Mouse (Mus musculus) forebrain, embryonic 15.5 days (tissue): Measurements from ENCODE around the gene Hrc. TPM values are rescaled to one million over a fixed set of nuclear protein-coding genes. Genes with fewer than 3 reads are reported as not detected.
"Not testable (repeated sequence)": the region's sequence is repeated elsewhere in the genome, so short reads cannot be mapped to it uniquely, and the experiment has no call there.

Experiments
- ATAC-seq: fragments of 200-750 bp; cut with Nextera tagmentation; replicated peaks from 2 replicates; pipeline ENCODE4 v1.8.0; 2017; ENCODE audit warnings: mild to moderate bottlenecking, moderate TSS enrichment, moderate library complexity
- H3K27ac ChIP-seq: fragments of 300-500 bp; sonication (generic); replicated peaks from 2 replicates; pipeline ENCODE4 v1.5.1; 2015; ENCODE audit warnings: mild to moderate bottlenecking, inconsistent platforms
- H3K27me3 ChIP-seq: fragments of 300-500 bp; sonication (generic); 2 replicates; pipeline ENCODE4 v1.6.1; 2015; ENCODE audit warnings: inconsistent platforms
- H3K36me3 ChIP-seq: fragments of 300-500 bp; sonication (generic); 2 replicates; pipeline ENCODE4 v1.6.1; 2015; ENCODE audit warnings: mild to moderate bottlenecking, inconsistent platforms
- H3K4me1 ChIP-seq: fragments of 300-500 bp; sonication (generic); 2 replicates; pipeline ENCODE4 v1.6.1; 2015; ENCODE audit warnings: inconsistent platforms
- H3K4me2 ChIP-seq: fragments of 300-500 bp; sonication (generic); replicated peaks from 2 replicates; pipeline ENCODE4 v1.6.1; 2015; ENCODE audit warnings: mild to moderate bottlenecking, inconsistent platforms
- H3K4me3 ChIP-seq: fragments of 300-500 bp; sonication (generic); 2 replicates; pipeline ENCODE4 v1.5.1; 2015; ENCODE audit warnings: mild to moderate bottlenecking, inconsistent platforms
- H3K9ac ChIP-seq: fragments of 300-500 bp; sonication (generic); replicated peaks from 2 replicates; pipeline ENCODE4 v1.6.1; 2015; ENCODE audit warnings: mild to moderate bottlenecking, inconsistent platforms
- H3K9me3 ChIP-seq: fragments of 300-500 bp; sonication (generic); 2 replicates; pipeline ENCODE4 v1.6.1; 2016; ENCODE audit warnings: inconsistent platforms
- WGBS: fragments of 180-500 bp; shearing (Covaris S2); methylation state at CpG from one replicate; pipeline ENCODE4 v1.1.7; 2015; ENCODE audit warnings: mixed read lengths; 5-methylcytosine and 5-hydroxymethylcytosine counted together
- polyA plus RNA-seq: library from polyadenylated mRNA; unstranded; fragments of >200 nt; fragmentation: Nextera tagmentation; extraction: Ambion mirVana; gene quantifications from 2 replicates; pipeline ENCODE4 v1.2.1, GENCODE M21; 2015

Gene Hrc
- polyA plus RNA-seq, 1 experiment from 2014 or later: 0.23 TPM

DNA sequence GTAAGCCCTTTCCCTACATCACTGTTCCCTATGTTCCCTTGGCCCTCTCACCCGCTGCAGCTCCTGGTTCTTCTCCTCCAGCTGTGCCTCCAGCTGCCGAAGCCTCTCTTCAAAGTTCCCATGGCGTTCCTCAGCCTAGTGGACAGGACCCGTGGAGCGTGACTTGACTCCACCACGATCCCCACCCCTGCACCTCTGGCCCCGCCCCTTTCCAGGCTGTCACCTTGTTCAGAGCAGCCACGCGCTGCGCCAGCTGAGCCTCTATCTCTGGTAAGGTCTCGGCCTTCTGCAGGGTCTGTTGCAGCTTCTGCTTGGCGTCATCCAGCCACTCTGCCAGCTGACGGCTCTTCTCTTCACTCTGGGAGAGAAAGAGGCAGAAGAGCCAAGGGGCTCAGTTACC lies 21.0 kb downstream of the Hrc start:
- 66% methylated on average over 13 of the region's 13 CpGs for WGBS
- Histone ChIP-seq H3K9me3 (no peaks in the 10 kb centered on the region), H3K9ac (no peak overlapping the region), H3K27me3 (no peaks in the 10 kb centered on the region), H3K4me2 (no peak overlapping the region), H3K4me3 (no peak overlapping the region), H3K36me3 (peaks cover 48% of the 10 kb centered on the region), H3K4me1 (peaks cover under 1% of the 10 kb centered on the region; the same call in 1 of the 2 replicates), H3K27ac (no peak overlapping the region)
- no peak for ATAC-seq

DNA sequence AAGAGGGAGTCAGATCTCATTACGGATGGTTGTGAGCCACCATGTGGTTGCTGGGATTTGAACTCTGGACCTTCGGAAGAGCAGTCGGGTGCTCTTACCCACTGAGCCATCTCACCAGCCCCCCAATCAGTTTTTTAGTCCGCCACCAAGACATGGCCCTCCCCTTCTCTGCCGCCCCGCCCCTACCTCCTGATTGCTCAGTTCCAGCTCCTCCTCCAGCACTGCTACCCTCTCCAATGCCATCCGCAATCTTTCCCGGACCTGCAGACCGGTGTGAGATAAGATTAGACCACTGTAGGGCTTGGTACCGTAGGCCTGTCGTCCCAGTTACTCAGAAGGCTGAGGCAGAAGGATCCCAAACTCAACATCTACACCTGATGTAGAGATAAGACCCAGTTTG lies 24.0 kb downstream of the Hrc start:
- Histone ChIP-seq H3K36me3 (peaks cover 33% of the 10 kb centered on the region), H3K4me1 (peaks cover 19% of the 10 kb centered on the region)
- not testable (repeated sequence) for H3K4me2 ChIP-seq, H3K27ac ChIP-seq, H3K4me3 ChIP-seq, H3K9me3 ChIP-seq, H3K27me3 ChIP-seq, H3K9ac ChIP-seq, ATAC-seq
- WGBS: 67% methylated on average over 11 of the region's 11 CpGs

DNA sequence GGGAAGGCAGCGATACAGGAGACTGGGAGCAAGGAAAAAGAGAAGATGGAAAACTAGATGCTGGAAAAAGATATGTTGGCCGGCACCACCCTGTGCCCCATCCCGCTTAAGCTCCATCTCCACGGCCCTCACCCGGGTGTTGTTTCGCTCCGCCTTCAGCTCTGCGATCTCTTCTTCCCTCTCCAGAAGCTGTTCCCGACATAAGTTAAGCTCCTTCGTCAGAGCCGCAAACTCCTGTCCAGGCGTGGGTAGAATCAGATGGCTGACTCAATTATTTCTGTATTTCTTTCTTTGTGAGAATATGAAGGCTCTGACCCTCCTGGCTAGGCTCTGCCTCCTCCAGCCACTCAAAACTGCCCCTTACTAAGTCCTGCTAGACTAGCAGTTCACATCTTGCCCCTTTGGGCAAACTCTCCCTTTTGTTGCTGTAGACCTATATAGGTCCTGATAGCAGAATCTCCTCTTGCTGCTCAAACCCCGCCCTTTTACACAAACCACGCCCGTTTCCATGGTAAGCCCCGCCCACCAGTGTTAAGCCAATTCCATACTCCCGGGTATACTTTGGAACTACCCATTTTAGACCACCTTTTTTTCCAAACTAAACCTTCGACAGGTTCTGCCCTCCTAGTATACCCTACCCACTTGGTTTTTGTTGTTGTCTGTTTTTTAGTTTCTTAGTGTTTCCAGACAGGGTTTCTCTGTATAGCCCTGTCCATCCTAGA lies 25.5 kb downstream of the Hrc start:
- H3K4me2 ChIP-seq: peak overlapping the region; percentile 96; the same call in 1 of the 2 replicates
- WGBS: 59% methylated on average over 18 of the region's 18 CpGs
- peak overlapping the region; percentile 51; the same call in 1 of the 2 replicates for H3K4me3 ChIP-seq
- no peak overlapping the region for H3K9ac ChIP-seq
- 0 out of 2 replicates have a peak, but pooled peaks cover 4% of the 10 kb centered on the region for H3K27me3 ChIP-seq
- peaks cover 24% of the 10 kb centered on the region for H3K36me3 ChIP-seq
- H3K4me1 ChIP-seq: peaks cover 23% of the 10 kb centered on the region
- H3K27ac ChIP-seq: no peak overlapping the region
- no peaks in the 10 kb centered on the region for H3K9me3 ChIP-seq
- ATAC-seq: 0 out of 2 replicates have a peak, but pooled peaks have one; percentile 1

DNA sequence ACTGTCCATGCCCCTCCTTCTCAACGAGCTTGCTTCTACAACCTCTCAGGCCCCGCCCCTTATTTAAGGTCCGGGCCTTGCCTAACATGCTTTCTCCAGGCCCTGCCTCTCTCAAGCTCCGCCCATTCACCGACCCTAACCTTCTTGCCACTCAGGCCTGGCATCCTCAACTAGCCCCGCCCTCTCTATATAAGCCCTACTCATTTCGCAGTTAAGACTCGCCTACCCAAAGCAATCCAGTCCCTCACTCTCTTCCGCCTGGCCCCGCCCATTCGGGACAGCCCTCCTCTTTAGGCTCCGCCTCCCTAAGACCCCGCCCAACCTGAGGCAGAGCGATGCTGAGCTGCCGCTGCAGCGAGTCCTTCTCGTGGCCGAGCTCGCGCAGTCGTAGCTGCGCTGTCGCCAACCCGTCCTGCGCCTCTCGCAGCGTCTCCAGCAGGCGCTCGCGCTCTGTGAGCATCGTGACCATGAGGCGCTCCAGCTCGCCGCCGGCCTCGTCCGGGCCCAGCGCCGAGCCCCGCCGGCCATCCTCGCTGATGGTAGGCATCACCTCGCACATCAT lies 26.2 kb downstream of the Hrc start:
- peak overlapping the region; percentile 51 for H3K4me3 ChIP-seq
- peak overlapping the region; percentile 72 for H3K9ac ChIP-seq
- peaks cover 19% of the 10 kb centered on the region for H3K36me3 ChIP-seq
- H3K9me3 ChIP-seq: no peaks in the 10 kb centered on the region
- peak overlapping the region; percentile 96 for H3K4me2 ChIP-seq
- H3K27me3 ChIP-seq: 0 out of 2 replicates have a peak, but pooled peaks cover 4% of the 10 kb centered on the region
- peak overlapping the region; percentile 56; the same call in 1 of the 2 replicates for H3K27ac ChIP-seq
- peaks cover 29% of the 10 kb centered on the region for H3K4me1 ChIP-seq
- WGBS: under 1% methylated on average over 43 of the region's 43 CpGs
- ATAC-seq: peak; percentile 91

DNA sequence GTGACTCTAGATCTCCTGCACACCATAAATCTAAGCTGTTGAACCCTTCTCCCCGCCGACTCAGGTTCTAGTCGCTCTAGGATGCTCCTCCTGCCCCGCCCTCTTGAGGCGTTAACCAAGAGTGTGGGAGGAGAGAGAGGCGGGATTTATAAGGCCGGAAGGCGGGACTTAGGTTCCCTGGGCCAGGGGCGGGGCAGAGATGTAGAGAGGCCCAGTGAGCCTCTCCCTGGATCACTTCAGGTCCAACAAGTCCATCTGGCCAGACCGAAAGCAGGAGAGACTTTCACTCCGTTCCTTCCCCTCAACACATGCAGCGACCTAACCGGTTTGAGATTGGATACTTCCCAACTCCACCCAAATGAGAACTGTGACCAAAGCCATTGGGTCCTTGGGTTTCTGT lies 27.7 kb downstream of the Hrc start:
- ATAC-seq: no peak
- Histone ChIP-seq H3K36me3 (peaks cover 5% of the 10 kb centered on the region; the same call in 1 of the 2 replicates), H3K27me3 (0 out of 2 replicates have a peak, but pooled peaks cover 4% of the 10 kb centered on the region), H3K27ac (no peak overlapping the region), H3K9ac (no peak overlapping the region), H3K9me3 (no peaks in the 10 kb centered on the region), H3K4me1 (peaks cover 33% of the 10 kb centered on the region), H3K4me3 (no peak overlapping the region), H3K4me2 (no peak overlapping the region; the same call in 1 of the 2 replicates)
- 10% methylated on average over 13 of the region's 13 CpGs for WGBS

- no peak for ATAC-seq
- H3K9me3 ChIP-seq: no peaks in the 10 kb centered on the region
- H3K27me3 ChIP-seq: peaks cover 6% of the 10 kb centered on the region; the same call in 1 of the 2 replicates
- 91% methylated on average over 2 of the region's 2 CpGs for WGBS
- peaks cover 39% of the 10 kb centered on the region for H3K4me1 ChIP-seq
- H3K27ac ChIP-seq: no peak overlapping the region
- no peaks in the 10 kb centered on the region; the same call in 1 of the 2 replicates for H3K36me3 ChIP-seq
- no peak overlapping the region for H3K9ac ChIP-seq
- no peak overlapping the region for H3K4me3 ChIP-seq
- H3K4me2 ChIP-seq: no peak overlapping the region
These were observed 28.9 kb downstream of the Hrc start for GRCm38 (mm10) chr7:45363983-45364382.

DNA sequence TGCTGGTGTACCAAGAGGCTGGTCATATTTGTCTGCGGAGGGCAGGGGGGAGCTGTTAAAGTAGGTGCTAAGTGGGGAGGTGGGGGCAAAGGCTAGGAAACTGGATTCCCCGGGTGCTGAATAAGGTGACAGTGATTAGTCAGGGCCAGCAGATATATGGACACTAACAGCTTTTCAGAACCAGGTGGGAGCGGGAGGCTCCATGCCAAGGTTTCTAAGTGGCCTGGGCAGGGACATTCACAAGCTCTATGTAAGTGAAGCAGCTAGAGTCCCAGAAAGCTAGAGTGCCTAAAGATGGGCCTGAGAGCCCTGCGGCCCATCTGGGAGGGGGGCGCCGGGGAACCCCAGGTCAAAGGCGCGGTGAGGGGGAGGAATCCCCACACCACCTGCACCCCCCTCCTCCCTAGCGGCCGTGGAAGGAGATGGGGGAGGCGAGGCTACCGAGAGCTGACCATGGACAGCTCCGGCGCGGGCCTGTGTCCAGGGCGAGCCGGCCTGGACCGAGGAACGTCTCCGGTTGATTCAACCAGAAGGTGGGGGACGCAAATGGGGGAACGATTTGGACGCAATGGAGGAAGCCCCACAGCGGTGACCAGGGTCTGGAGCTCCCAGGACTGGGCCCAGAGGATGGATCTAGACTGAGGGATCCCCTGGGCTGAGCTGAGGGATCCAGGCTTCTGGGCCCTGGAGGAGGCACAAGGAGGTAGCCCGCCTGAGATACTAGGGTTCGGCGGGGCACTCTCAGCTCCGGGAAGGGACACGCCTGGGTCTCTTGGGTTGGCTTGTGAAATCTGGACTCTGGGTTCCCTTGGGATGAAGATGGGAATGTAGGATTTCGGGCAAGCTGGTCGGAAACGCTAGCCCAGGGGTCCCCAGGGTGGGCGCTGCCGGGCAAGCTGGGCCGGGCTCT lies 30.9 kb downstream of the Hrc start:
- Histone ChIP-seq H3K4me3 (peak overlapping the region; percentile 77), H3K4me2 (peak overlapping the region; percentile 93), H3K27ac (peak overlapping the region; percentile 73), H3K4me1 (peaks cover 53% of the 10 kb centered on the region), H3K9ac (peak overlapping the region; percentile 90), H3K36me3 (no peaks in the 10 kb centered on the region), H3K27me3 (peaks cover 14% of the 10 kb centered on the region; the same call in 1 of the 2 replicates), H3K9me3 (no peaks in the 10 kb centered on the region)
- WGBS: 5% methylated on average over 35 of the region's 35 CpGs
- no peak for ATAC-seq

DNA sequence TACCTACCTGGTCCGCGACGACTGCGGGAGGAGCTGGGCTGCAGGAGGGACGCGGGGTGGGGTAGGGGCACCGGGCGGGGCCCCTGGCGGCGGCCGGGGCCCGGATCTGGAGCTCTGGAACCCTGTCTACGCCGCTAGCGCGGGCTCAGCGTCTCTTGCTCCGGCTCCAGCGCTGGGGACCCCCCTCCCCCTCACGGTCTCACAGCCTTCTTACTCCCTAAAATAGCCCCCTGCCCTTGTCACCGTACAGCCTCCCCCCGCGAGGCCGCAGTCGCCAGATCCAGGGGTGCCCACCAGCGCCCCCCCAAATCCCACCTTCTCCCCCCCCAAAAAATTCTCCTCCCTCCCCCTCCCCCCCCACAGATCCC lies 31.5 kb downstream of the Hrc start, which contains the start of gene Ppfia3:
TSS of gene Ppfia3 (minus strand) at position 368 of the 368 bp plus-strand sequence.
- Histone ChIP-seq H3K4me2 (peak within 1 kb of the TSS; percentile 93), H3K4me3 (peak within 1 kb of the TSS; percentile 77), H3K9me3 (no peaks in the 10 kb centered on the region), H3K4me1 (peaks cover 47% of the 10 kb centered on the region), H3K27ac (peak within 1 kb of the TSS; percentile 90), H3K27me3 (peaks cover 14% of the 10 kb centered on the region; the same call in 1 of the 2 replicates), H3K9ac (peak within 1 kb of the TSS; percentile 90), H3K36me3 (no peaks in the 10 kb centered on the region)
- ATAC-seq: peak; percentile 54
- 0% methylated on average over 26 of the region's 26 CpGs for WGBS

- H3K36me3 ChIP-seq: 0 out of 2 replicates have a peak, but pooled peaks cover 4% of the 10 kb centered on the region
- peak overlapping the region; percentile 90 for H3K9ac ChIP-seq
- H3K27me3 ChIP-seq: peaks cover 14% of the 10 kb centered on the region; the same call in 1 of the 2 replicates
- peak overlapping the region; percentile 93 for H3K4me2 ChIP-seq
- ATAC-seq: peak; percentile 85
- peak overlapping the region; percentile 90 for H3K27ac ChIP-seq
- under 1% methylated on average over 70 of the region's 70 CpGs for WGBS
- H3K9me3 ChIP-seq: no peaks in the 10 kb centered on the region
- H3K4me3 ChIP-seq: peak overlapping the region; percentile 77
- peaks cover 41% of the 10 kb centered on the region for H3K4me1 ChIP-seq
These were observed 32.2 kb downstream of the Hrc start for GRCm38 (mm10) chr7:45367020-45367880.

DNA sequence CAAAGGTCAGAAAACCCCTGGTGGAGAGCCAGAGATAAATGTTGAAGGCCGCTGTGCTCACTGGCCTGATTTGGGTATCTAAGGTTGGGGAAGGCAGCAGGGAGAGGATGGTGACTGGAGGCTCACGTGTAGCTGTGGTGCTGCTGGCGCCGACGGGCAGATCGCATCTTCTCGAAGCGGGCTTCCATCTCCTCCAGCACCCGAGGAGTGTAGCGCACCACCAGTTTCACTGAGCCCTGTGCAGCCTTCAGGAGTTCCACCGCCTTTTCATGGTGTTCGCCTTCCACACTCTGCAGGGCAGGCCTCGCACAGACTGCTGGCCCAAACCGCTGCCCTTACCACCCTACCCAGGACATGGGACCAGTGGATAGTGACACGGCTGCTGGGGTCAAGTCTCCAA lies 33.1 kb downstream of the Hrc start:
- peaks cover 10% of the 10 kb centered on the region; the same call in 1 of the 2 replicates for H3K27me3 ChIP-seq
- peaks cover 9% of the 10 kb centered on the region; the same call in 1 of the 2 replicates for H3K36me3 ChIP-seq
- peak overlapping the region; percentile 93 for H3K4me2 ChIP-seq
- peak overlapping the region; percentile 90; the same call in 1 of the 2 replicates for H3K27ac ChIP-seq
- peak overlapping the region; percentile 63 for H3K9ac ChIP-seq
- no peaks in the 10 kb centered on the region for H3K9me3 ChIP-seq
- ATAC-seq: no peak
- peak overlapping the region; percentile 77 for H3K4me3 ChIP-seq
- peaks cover 34% of the 10 kb centered on the region for H3K4me1 ChIP-seq
- WGBS: 80% methylated on average over 15 of the region's 15 CpGs
